Mouse (Mus musculus) limb, embryonic 12.5 days (tissue): Measurements from ENCODE around the gene Tbl2. TPM values are rescaled to one million over a fixed set of nuclear protein-coding genes. Genes with fewer than 3 reads are reported as not detected.

Experiments used
- ATAC-seq: fragments of 200-750 bp; cut with Nextera tagmentation; 2 replicates; pipeline ENCODE4 v1.8.0; 2017; ENCODE audit warnings: low read depth, moderate TSS enrichment; ENCODE audit not compliant: insufficient number of reproducible peaks, insufficient read depth, low FRiP score, low TSS enrichment
- H3K27ac ChIP-seq: fragments of 300-500 bp; sonication (generic); 2 replicates; pipeline ENCODE4 v1.5.1; 2016; ENCODE audit warnings: mild to moderate bottlenecking, moderate library complexity
- H3K27me3 ChIP-seq: fragments of 300-500 bp; sonication (generic); 2 replicates; pipeline ENCODE4 v1.6.1; 2016; ENCODE audit warnings: mild to moderate bottlenecking, moderate library complexity
- H3K36me3 ChIP-seq: fragments of 300-500 bp; sonication (generic); 2 replicates; pipeline ENCODE4 v1.6.1; 2016; ENCODE audit warnings: mild to moderate bottlenecking, moderate library complexity
- H3K4me1 ChIP-seq: fragments of 300-500 bp; sonication (generic); replicated peaks from 2 replicates; pipeline ENCODE4 v1.6.1; 2016
- H3K4me2 ChIP-seq: fragments of 300-500 bp; sonication (generic); 2 replicates; pipeline ENCODE4 v1.6.1; 2016; ENCODE audit warnings: mild to moderate bottlenecking, moderate library complexity
- H3K4me3 ChIP-seq: fragments of 300-500 bp; sonication (generic); replicated peaks from 2 replicates; pipeline ENCODE4 v1.5.1; 2016; ENCODE audit warnings: mild to moderate bottlenecking
- H3K9ac ChIP-seq: fragments of 300-500 bp; sonication (generic); replicated peaks from 2 replicates; pipeline ENCODE4 v1.6.1; 2016; ENCODE audit warnings: mild to moderate bottlenecking, moderate library complexity
- H3K9me3 ChIP-seq: fragments of 300-500 bp; sonication (generic); 2 replicates; pipeline ENCODE4 v1.6.1; 2016; ENCODE audit warnings: mild to moderate bottlenecking, moderate library complexity
- WGBS: fragments of 180-500 bp; shearing (Covaris S2); methylation state at CpG from one replicate; pipeline ENCODE4 v1.1.7; 2016; 5-methylcytosine and 5-hydroxymethylcytosine counted together
- polyA plus RNA-seq: library from polyadenylated mRNA; unstranded; fragments of >200 nt; fragmentation: Nextera tagmentation; extraction: Ambion mirVana; gene quantifications from 2 replicates; pipeline ENCODE4 v1.2.1, GENCODE M21; 2016

The Tbl2 gene
- polyA plus RNA-seq, 1 experiment from 2014 or later = 30.1 TPM

DNA sequence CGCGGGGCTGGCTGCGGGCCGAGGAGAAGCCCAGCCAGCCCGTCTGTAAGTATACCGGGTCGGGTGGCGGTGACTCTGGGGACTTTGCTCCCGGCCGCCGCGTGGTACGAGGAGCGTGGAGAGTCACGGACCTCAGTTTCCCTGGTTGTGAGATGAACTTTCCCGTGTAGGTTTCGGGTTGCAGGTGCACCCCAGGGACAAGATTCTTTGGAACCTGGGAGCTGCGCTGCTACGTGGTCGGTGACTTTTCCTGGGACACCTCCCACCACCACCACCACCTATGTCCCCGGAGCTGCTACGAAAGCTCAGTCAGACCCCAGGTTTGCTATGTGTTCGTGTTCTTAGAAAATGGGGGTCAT lies 342 bp downstream of the Tbl2 start:
- Histone ChIP-seq H3K9ac (peak overlapping the region; percentile 76), H3K36me3 (peaks cover 24% of the 10 kb centered on the region), H3K27ac (peak overlapping the region; percentile 94), H3K27me3 (no peaks in the 10 kb centered on the region), H3K4me2 (peak overlapping the region; percentile 71), H3K9me3 (no peaks in the 10 kb centered on the region), H3K4me1 (peaks cover 7% of the 10 kb centered on the region; the same call in 1 of the 2 replicates), H3K4me3 (peak overlapping the region; percentile 78)
- under 1% methylated on average over 23 of the region's 23 CpGs for WGBS
- peak; percentile 2; the same call in 1 of the 2 replicates for ATAC-seq

DNA sequence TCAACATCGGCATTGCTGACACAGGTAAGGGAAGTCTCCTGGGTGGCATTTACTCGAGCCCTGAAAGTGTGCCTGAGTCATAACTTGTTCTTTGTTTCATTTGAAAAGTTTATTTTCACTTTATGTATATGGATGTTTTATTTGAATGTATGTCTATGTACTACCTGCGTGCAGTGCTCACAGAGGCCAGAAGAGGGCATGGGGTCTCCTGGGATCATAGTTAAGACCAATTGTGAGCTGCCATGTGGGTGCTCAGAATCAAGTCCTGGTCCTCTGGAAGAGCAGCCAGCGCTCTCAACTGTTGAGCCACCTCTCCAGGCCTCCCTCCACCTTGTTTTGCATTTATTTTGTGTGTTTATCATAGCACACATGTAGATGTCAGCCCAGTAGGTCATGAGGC lies 7.0 kb downstream of the Tbl2 start:
- Histone ChIP-seq H3K9ac (no peak overlapping the region), H3K4me3 (no peak overlapping the region), H3K27me3 (no peaks in the 10 kb centered on the region), H3K4me2 (no peak overlapping the region), H3K4me1 (no peaks in the 10 kb centered on the region), H3K36me3 (peaks cover 89% of the 10 kb centered on the region), H3K27ac (no peak overlapping the region), H3K9me3 (no peaks in the 10 kb centered on the region)
- ATAC-seq = no peak
- WGBS = 94% methylated on average over 4 of the region's 4 CpGs

DNA sequence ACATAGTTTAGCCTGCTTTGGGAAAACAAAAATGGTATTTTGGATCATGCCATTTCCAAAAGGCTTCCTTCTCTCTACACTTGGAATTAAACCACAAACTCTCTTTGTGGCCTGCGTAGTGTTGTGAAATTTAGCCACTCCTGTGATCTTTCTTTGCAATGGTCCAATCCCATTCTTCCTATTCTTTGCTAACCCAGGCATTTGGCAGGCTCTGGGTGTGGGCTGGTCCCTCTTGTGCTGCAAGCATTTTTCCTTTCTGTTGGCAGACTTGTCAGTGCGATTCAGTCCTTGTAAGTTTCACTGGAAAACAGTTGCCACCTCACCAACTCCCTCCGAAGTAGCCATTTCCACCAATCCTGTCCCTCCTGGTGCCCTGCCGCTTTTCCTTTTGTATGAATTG lies 11.8 kb downstream of the Tbl2 start:
- no peak overlapping the region for H3K27ac ChIP-seq
- no peak overlapping the region for H3K4me2 ChIP-seq
- no peaks in the 10 kb centered on the region for H3K4me1 ChIP-seq
- H3K9ac ChIP-seq = no peak overlapping the region
- H3K4me3 ChIP-seq = no peak overlapping the region
- peaks cover 76% of the 10 kb centered on the region for H3K36me3 ChIP-seq
- WGBS = 93% methylated on average over 4 of the region's 4 CpGs
- ATAC-seq = no peak
- no peaks in the 10 kb centered on the region for H3K9me3 ChIP-seq
- no peaks in the 10 kb centered on the region for H3K27me3 ChIP-seq

DNA sequence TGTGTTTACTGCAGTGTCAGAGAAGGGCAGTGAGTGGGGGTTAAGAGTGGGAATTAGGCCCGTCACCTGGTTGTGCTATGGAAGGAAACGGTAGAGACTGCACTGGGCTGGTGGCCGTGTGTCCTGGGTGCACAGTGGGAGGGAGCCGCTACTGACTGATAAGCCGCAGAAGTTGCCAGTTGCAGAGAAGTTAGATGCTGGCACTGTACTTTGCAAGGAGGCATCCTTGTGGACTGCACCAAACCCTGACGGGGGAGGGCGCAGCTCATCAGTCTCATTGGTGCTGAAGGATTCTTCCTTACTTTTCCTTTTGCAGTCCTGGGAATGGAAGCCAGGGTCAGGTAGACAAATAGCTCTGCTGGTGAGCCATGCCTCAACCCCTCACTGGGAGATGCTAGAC lies 12.2 kb downstream of the Tbl2 start:
- Histone ChIP-seq H3K27ac (no peak overlapping the region), H3K27me3 (no peaks in the 10 kb centered on the region), H3K36me3 (peaks cover 71% of the 10 kb centered on the region), H3K4me1 (no peaks in the 10 kb centered on the region), H3K9me3 (no peaks in the 10 kb centered on the region), H3K4me3 (no peak overlapping the region), H3K4me2 (no peak overlapping the region), H3K9ac (no peak overlapping the region)
- ATAC-seq = no peak
- 87% methylated on average over 7 of the region's 7 CpGs for WGBS

DNA sequence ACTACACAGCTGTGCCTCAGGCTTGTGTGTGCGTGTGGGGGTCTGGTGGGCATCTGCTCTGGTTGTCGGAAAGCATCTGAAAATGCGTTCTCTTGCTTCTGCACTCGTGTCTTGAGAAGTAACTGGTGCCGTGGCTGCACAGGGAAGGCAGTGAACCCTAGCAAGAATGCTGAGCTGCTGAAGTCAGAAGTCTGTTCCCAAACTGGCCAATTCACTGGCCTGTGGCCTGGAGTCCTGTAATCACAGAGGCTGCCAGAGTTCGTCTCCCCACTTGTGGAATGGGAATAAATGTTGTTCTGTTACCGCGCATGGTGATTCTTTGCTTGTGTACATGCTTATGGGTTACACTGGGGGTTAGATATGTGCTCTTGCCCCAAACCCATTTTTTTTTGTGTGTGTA lies 12.9 kb downstream of the Tbl2 start:
- Histone ChIP-seq H3K27ac (no peak overlapping the region), H3K27me3 (no peaks in the 10 kb centered on the region), H3K36me3 (peaks cover 64% of the 10 kb centered on the region), H3K4me3 (no peak overlapping the region), H3K4me1 (no peaks in the 10 kb centered on the region), H3K9me3 (no peaks in the 10 kb centered on the region), H3K9ac (no peak overlapping the region), H3K4me2 (no peak overlapping the region)
- WGBS = 92% methylated on average over 8 of the region's 8 CpGs
- ATAC-seq = no peak

DNA sequence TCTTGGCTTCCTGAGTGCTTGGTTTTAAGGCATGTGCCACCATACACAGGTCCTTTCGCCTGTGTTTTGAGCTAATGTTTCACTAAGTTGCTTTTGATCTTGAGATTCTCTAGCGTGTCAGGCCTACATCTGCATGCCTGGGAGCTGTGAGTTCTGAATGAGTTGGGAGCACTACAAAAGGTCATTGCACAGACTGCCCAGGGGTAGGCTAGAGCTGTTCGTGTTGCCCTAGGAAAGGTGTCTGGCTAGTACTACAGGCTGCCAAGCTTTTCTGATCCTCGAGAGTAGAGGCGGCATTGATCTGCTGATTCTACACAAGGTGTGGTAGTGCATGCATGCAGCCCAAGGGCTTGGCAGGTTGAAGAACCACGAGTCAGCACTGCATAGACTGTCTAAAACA lies 13.4 kb downstream of the Tbl2 start:
- H3K4me2 ChIP-seq = no peak overlapping the region
- H3K9ac ChIP-seq = no peak overlapping the region
- H3K9me3 ChIP-seq = no peaks in the 10 kb centered on the region
- H3K4me1 ChIP-seq = no peaks in the 10 kb centered on the region
- WGBS = 90% methylated on average over 6 of the region's 6 CpGs
- no peak overlapping the region for H3K27ac ChIP-seq
- no peak overlapping the region for H3K4me3 ChIP-seq
- no peak for ATAC-seq
- peaks cover 62% of the 10 kb centered on the region for H3K36me3 ChIP-seq
- no peaks in the 10 kb centered on the region for H3K27me3 ChIP-seq

DNA sequence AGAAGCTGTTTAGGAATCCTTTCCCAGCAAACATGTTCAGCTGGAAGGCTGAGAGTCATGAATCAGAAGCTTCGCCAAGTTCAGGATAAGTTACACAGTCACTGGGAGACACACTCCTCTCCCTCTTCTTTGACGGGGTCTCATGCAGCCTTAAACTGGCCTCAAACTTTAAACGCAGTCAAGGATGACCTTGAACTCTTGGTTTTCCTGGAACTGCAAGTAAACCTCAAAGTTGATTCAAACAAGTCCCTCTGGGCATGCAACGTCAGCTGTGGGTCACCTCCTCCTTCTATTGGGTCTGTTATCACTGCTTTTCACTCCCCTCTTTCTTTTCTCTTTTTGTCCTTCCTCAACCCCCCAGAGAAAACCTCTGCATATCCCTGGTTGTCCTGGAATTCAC lies 17.5 kb downstream of the Tbl2 start:
- Histone ChIP-seq H3K36me3 (peaks cover 33% of the 10 kb centered on the region), H3K27ac (no peak overlapping the region), H3K4me3 (no peak overlapping the region), H3K9ac (no peak overlapping the region), H3K4me2 (no peak overlapping the region), H3K27me3 (no peaks in the 10 kb centered on the region), H3K4me1 (peaks cover 6% of the 10 kb centered on the region; the same call in 1 of the 2 replicates), H3K9me3 (no peaks in the 10 kb centered on the region)
- no peak for ATAC-seq
- 88% methylated on average over 4 of the region's 4 CpGs for WGBS

DNA sequence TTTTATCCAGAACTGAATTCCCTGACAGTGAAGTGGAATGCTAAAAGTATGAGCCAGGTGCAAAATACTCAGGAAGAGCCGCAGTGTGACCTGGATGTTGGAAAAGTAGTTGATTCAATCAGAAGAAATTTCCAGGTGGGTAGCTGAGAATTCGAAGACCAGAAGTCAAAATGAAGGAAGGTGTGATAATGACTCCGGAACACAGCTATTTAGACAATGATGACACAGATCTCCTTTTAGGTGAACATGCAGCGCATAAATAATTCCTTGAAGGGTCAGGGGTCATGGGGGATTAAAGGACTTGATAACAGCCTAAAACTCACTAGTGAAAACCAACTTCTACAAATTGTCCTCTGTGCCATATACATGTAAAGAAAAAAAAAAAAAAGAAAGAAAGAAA lies 18.0 kb downstream of the Tbl2 start:
- Histone ChIP-seq H3K9ac (no peak overlapping the region), H3K4me3 (no peak overlapping the region)
- 97% methylated on average over 4 of the region's 4 CpGs for WGBS

DNA sequence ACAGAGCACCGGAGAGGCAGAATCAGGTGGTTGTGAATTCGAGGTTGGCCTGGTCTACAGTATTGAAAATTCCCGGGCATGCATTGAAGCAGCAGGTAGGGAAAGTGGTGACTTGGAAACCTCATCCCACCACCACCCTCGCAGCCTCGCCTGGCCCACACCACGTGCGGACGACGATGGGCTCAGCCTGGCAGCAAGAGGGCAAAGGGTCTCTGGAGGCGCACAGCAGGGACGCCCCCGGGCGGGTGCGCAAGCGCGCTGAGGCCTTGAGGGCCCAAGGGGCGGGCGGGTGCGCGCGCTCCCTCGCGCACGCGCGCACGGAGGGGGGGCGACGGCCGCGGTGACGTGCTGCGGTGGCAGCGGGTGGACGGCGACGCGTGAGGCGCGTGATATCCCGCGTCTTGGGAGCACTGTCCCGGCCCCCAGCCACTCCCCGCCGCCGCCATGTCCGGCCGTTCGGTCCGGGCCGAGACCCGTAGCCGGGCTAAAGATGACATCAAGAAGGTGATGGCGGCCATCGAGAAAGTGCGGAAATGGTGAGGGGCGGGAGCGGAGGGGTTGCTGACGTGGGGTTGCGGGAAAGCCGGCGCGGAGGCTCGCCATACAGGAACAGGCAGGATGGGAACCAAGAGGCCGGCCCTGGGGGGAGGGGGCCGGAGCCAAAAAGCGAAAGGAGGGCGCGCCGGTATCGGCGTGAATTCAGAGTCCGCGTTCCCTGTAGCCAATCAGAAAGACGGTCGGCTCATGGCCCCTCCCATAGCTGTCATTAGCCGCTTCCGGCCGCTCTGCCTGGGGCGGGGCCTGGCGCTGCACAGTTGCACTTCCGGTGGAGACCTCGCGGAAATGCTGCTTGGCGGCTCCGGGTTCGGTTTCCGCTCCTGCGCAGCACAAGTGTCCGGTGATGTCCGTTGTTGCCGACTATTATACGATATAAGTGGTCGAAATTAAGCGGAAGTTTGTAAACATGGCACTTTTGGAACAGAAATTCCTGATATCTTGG lies 18.9 kb downstream of the Tbl2 start, which contains the start of gene Bcl7b:
TSS of gene Bcl7b (plus strand) at position 221 of the 1,000 bp plus-strand sequence.
- peak; percentile 96 for ATAC-seq
- Histone ChIP-seq H3K4me1 (peaks cover 6% of the 10 kb centered on the region; the same call in 1 of the 2 replicates), H3K27me3 (no peaks in the 10 kb centered on the region), H3K4me3 (peak within 1 kb of the TSS; percentile 68), H3K9me3 (no peaks in the 10 kb centered on the region), H3K27ac (peak within 1 kb of the TSS; percentile 98), H3K4me2 (peak within 1 kb of the TSS; percentile 79), H3K36me3 (peaks cover 33% of the 10 kb centered on the region), H3K9ac (peak within 1 kb of the TSS; percentile 80)
- 2% methylated on average over 95 of the region's 95 CpGs for WGBS

More for the DNA sequence above, 18.0 kb downstream of the Tbl2 start:
- H3K4me2 ChIP-seq = no peak overlapping the region
- H3K9me3 ChIP-seq = no peaks in the 10 kb centered on the region
- no peak overlapping the region for H3K27ac ChIP-seq
- H3K27me3 ChIP-seq = no peaks in the 10 kb centered on the region
- ATAC-seq = no peak
- H3K36me3 ChIP-seq = peaks cover 33% of the 10 kb centered on the region
- H3K4me1 ChIP-seq = peaks cover 6% of the 10 kb centered on the region; the same call in 1 of the 2 replicates

DNA sequence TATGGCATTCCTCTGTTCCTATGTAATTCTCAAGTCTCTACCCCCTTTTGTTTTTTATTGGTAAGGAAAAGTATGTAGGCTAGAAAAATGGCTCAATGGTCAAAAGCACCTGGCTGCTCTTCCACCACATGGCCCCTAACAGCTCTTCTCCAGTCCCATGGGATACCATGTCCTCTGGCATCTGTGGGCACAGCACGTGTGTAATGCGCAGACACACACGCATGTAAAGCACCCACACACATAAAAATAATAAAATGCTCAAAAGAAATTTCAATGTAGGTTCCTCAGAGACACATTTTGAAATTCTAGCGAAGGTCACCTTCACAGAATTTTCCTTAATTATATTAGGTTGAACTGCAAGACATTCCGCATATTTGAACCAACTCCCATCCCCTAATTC lies 20.0 kb downstream of the Tbl2 start:
- no peaks in the 10 kb centered on the region for H3K9me3 ChIP-seq
- H3K27me3 ChIP-seq = no peaks in the 10 kb centered on the region
- H3K27ac ChIP-seq = peak overlapping the region; percentile 98; the same call in 1 of the 2 replicates
- peak overlapping the region; percentile 79 for H3K4me2 ChIP-seq
- H3K4me3 ChIP-seq = peak overlapping the region; percentile 68
- H3K36me3 ChIP-seq = peaks cover 38% of the 10 kb centered on the region
- peaks cover 6% of the 10 kb centered on the region; the same call in 1 of the 2 replicates for H3K4me1 ChIP-seq
- 95% methylated on average over 5 of the region's 5 CpGs for WGBS
- peak overlapping the region; percentile 59; the same call in 1 of the 2 replicates for H3K9ac ChIP-seq
- no peak for ATAC-seq

DNA sequence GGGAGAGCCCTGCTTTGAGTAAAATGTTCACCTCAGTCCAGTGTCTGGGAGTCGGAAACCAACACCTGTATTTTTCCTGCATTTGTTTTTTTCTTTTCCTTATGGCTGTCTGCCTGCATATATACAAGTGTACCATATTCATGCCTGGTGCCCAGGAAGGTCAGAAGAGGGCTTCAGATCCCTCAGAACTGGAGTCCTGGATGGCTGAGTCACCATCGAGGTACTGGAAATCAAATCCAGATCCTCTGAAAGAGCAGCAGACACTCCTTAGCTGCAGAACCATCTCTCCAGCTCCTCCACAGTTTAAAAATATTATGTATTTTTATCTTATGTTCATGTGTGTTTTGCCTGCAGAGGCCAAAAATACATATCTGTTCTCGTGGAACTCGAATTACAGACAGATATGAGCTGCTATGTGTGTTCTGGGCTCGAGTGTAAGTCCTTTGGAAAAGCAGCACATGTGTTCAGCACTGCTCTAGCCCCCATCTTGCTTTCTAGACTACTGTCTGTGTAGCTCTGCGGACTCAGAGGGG lies 22.3 kb downstream of the Tbl2 start:
- H3K9me3 ChIP-seq = no peaks in the 10 kb centered on the region
- no peaks in the 10 kb centered on the region for H3K27me3 ChIP-seq
- no peak overlapping the region for H3K4me3 ChIP-seq
- H3K9ac ChIP-seq = no peak overlapping the region
- H3K4me2 ChIP-seq = no peak overlapping the region
- WGBS = 89% methylated on average over 6 of the region's 6 CpGs
- 0 out of 2 replicates have a peak overlapping the region, but pooled peaks have one; percentile 12 for H3K27ac ChIP-seq
- peaks cover 6% of the 10 kb centered on the region; the same call in 1 of the 2 replicates for H3K4me1 ChIP-seq
- no peak for ATAC-seq
- peaks cover 57% of the 10 kb centered on the region for H3K36me3 ChIP-seq
